Mouse (Mus musculus): ENCODE data around the gene Gna15. TPM values are rescaled to one million over a fixed set of nuclear protein-coding genes. Genes with fewer than 3 reads are reported as not detected.

Gna15 gene
- polyA plus RNA-seq, 2 experiments = 3.2 to 4.6 TPM

GRCm38 (mm10) chr10:81559627-81560539 is 35.9 kb upstream of the Gna15 start:
- ATAC-seq (ENCODE audit: insufficient read depth) = peak; percentile 46
- Histone ChIP-seq H3K4me3 (ENCODE audit: insufficient read depth in 1 of 2, low read depth in 2 of 2, low read length in 2 of 2) (peak overlapping the region; percentile 67 to 74), H3K4me2 (ENCODE audit: low read depth) (peak overlapping the region; percentile 88), H3K27me3 (ENCODE audit: control insufficient read depth, insufficient read depth, low read length) (no peaks in the 10 kb centered on the region), H3K4me1 (replicated peaks; ENCODE audit: control insufficient read depth in 2 of 2, insufficient read depth in 2 of 2, low read length in 1 of 2) (peaks cover 9 to 23% of the 10 kb centered on the region in 2 experiments), H3K36me3 (replicated peaks; ENCODE audit: control insufficient read depth, insufficient read depth, low read depth) (peaks cover 6% of the 10 kb centered on the region), H3K9me3 (ENCODE audit: control insufficient read depth, low read length) (no peaks in the 10 kb centered on the region), H3K27ac (peak overlapping the region; percentile 46), H3K9ac (replicated peaks) (peak overlapping the region; percentile 87)
- under 1% methylated on average over 35 of the region's 36 CpGs for WGBS (ENCODE audit: insufficient replicate concordance)
- DNase-seq (ENCODE audit: low read depth in 3 of 3, low spot score in 3 of 3) = no peak
- TF ChIP-seq EP300 (IDR thresholded peaks at IDR 0.05; ENCODE audit: low read depth) (no peak), CTCF (IDR thresholded peaks at IDR 0.05; ENCODE audit: low read depth) (no peak)

GRCm38 (mm10) chr10:81559163-81559626 is 35.2 kb upstream of the Gna15 start, which contains the start of gene Aes:
TSS of gene Aes (plus strand) at chr10:81559488.
- H3K4me2 ChIP-seq (ENCODE audit: low read depth) = peak within 1 kb of the TSS; percentile 88
- DNase-seq (ENCODE audit: low read depth in 3 of 3, low spot score in 3 of 3) (no peak), ATAC-seq (ENCODE audit: insufficient read depth) (peak; percentile 70)
- H3K36me3 ChIP-seq (replicated peaks; ENCODE audit: control insufficient read depth, insufficient read depth, low read depth) = no peaks in the 10 kb centered on the region; the same call in 1 of the 2 replicates
- peak within 1 kb of the TSS; percentile 87 for H3K9ac ChIP-seq (replicated peaks)
- TF ChIP-seq EP300 (IDR thresholded peaks at IDR 0.05; ENCODE audit: low read depth) (no peak), CTCF (IDR thresholded peaks at IDR 0.05; ENCODE audit: low read depth) (no peak)
- H3K9me3 ChIP-seq (ENCODE audit: control insufficient read depth, low read length) = no peaks in the 10 kb centered on the region
- peak within 1 kb of the TSS; percentile 46 for H3K27ac ChIP-seq
- 1% methylated on average over 51 of the region's 53 CpGs for WGBS (ENCODE audit: insufficient replicate concordance)
- no peaks in the 10 kb centered on the region for H3K27me3 ChIP-seq (ENCODE audit: control insufficient read depth, insufficient read depth, low read length)
- H3K4me3 ChIP-seq (ENCODE audit: insufficient read depth in 1 of 2, low read depth in 2 of 2, low read length in 2 of 2) = peak within 1 kb of the TSS; percentile 67 to 74
- peaks cover 9 to 23% of the 10 kb centered on the region in 2 experiments for H3K4me1 ChIP-seq (replicated peaks; ENCODE audit: control insufficient read depth in 2 of 2, insufficient read depth in 2 of 2, low read length in 1 of 2)

GRCm38 (mm10) chr10:81557491-81557890 is 33.5 kb upstream of the Gna15 start:
- Histone ChIP-seq H3K27me3 (ENCODE audit: control insufficient read depth, insufficient read depth, low read length) (no peaks in the 10 kb centered on the region), H3K9me3 (ENCODE audit: control insufficient read depth, low read length) (no peaks in the 10 kb centered on the region), H3K4me3 (ENCODE audit: insufficient read depth in 1 of 2, low read depth in 2 of 2, low read length in 2 of 2) (no peak overlapping the region), H3K4me2 (ENCODE audit: low read depth) (no peak overlapping the region), H3K4me1 (replicated peaks; ENCODE audit: control insufficient read depth in 2 of 2, insufficient read depth in 2 of 2, low read length in 1 of 2) (peaks cover 5 to 14% of the 10 kb centered on the region in 2 experiments; a peak in 2 of 4 replicates), H3K27ac (no peak overlapping the region), H3K36me3 (replicated peaks; ENCODE audit: control insufficient read depth, insufficient read depth, low read depth) (no peaks in the 10 kb centered on the region), H3K9ac (replicated peaks) (no peak overlapping the region)
- 47% methylated on average over 1 of the region's 1 CpGs for WGBS (ENCODE audit: insufficient replicate concordance)
- ATAC-seq (ENCODE audit: insufficient read depth) (no peak), DNase-seq (ENCODE audit: low read depth in 3 of 3, low spot score in 3 of 3) (no peak)
- no peak for TF ChIP-seq EP300 (IDR thresholded peaks at IDR 0.05; ENCODE audit: low read depth)
- TF ChIP-seq CTCF (IDR thresholded peaks at IDR 0.05; ENCODE audit: low read depth) = no peak

GRCm38 (mm10) chr10:81556282-81556681 is 32.3 kb upstream of the Gna15 start:
- H3K36me3 ChIP-seq (replicated peaks; ENCODE audit: control insufficient read depth, insufficient read depth, low read depth) = no peaks in the 10 kb centered on the region
- no peak for ATAC-seq (ENCODE audit: insufficient read depth)
- no peaks in the 10 kb centered on the region for H3K27me3 ChIP-seq (ENCODE audit: control insufficient read depth, insufficient read depth, low read length)
- peaks cover 7 to 10% of the 10 kb centered on the region in 2 experiments; a peak in 3 of 4 replicates for H3K4me1 ChIP-seq (replicated peaks; ENCODE audit: control insufficient read depth in 2 of 2, insufficient read depth in 2 of 2, low read length in 1 of 2)
- H3K27ac ChIP-seq = no peak overlapping the region
- no peak overlapping the region for H3K4me3 ChIP-seq (ENCODE audit: insufficient read depth in 1 of 2, low read depth in 2 of 2, low read length in 2 of 2)
- TF ChIP-seq CTCF (IDR thresholded peaks at IDR 0.05; ENCODE audit: low read depth) = peak; percentile 79
- TF ChIP-seq EP300 (IDR thresholded peaks at IDR 0.05; ENCODE audit: low read depth) = no peak
- H3K9ac ChIP-seq (replicated peaks) = no peak overlapping the region
- no peak overlapping the region for H3K4me2 ChIP-seq (ENCODE audit: low read depth)
- DNase-seq (ENCODE audit: low read depth in 3 of 3, low spot score in 3 of 3) = no peak
- 58% methylated on average over 3 of the region's 3 CpGs for WGBS (ENCODE audit: insufficient replicate concordance)
- no peaks in the 10 kb centered on the region for H3K9me3 ChIP-seq (ENCODE audit: control insufficient read depth, low read length)
